Mouse (Mus musculus) macrophage (primary cell): ENCODE data around the gene Fam214b. TPM values are rescaled to one million over a fixed set of nuclear protein-coding genes. Genes with fewer than 3 reads are reported as not detected.

ENCODE experiments used
- H3K27ac ChIP-seq: fragments of 350-480 bp; formaldehyde crosslinking; 2 replicates; pipeline ENCODE4 v1.9.0; 2021
- H3K36me3 ChIP-seq: fragments of 350-480 bp; formaldehyde crosslinking; 2 replicates; pipeline ENCODE4 v1.9.0; 2021; ENCODE audit errors: inconsistent target
- H3K4me3 ChIP-seq: fragments of 350-480 bp; formaldehyde crosslinking; 2 replicates; pipeline ENCODE4 v1.9.0; 2021; ENCODE audit errors: inconsistent target
- H3K79me2 ChIP-seq: fragments of 350-480 bp; formaldehyde crosslinking; 2 replicates; pipeline ENCODE4 v1.9.0; 2021; ENCODE audit errors: inconsistent target
- WGBS: methylation state at CpG from one replicate; pipeline ENCODE4 v1.1.7; 2026; ENCODE audit warnings: inconsistent platforms; ENCODE audit not compliant: missing documents; 5-methylcytosine and 5-hydroxymethylcytosine counted together
- polyA plus RNA-seq: library from polyadenylated mRNA; stranded (reverse); fragments of 250-400 nt; gene quantifications from 3 replicates; pipeline ENCODE4 v1.2.4, GENCODE M21; 2018; ENCODE audit warnings: inconsistent platforms
- total RNA-seq, 78 experiments: library from RNA; depleted of rRNA; stranded (reverse); fragments of 250-400 nt; gene quantifications; 1 replicate in 9 of 78; 2 replicates in 24 of 78; 3 replicates in 43 of 78; 4 replicates in 2 of 78; pipeline ENCODE4 v1.2.4; 2018; ENCODE audit warnings: inconsistent platforms in 56 of 78

Gene Fam214b
- 100 to 1,000 TPM in 19 of 26 experiments, 10 to 100 TPM in 7; 51.3 to 209 (median 126) TPM for total RNA-seq (2018; cell fraction: chromatin; rRNA removed)
- 10 to 100 TPM; 48.3 to 79.6 (median 54.6) TPM for total RNA-seq (2018; cell fraction: cytosol; rRNA removed)
- total RNA-seq (2018; cell fraction: nucleus; rRNA removed), result 100 to 1,000 TPM in 6 of 26 experiments, 10 to 100 TPM in 20; 50.1 to 117 (median 81.6) TPM
- 31.7 to 44.7 TPM (median 36.4 TPM) in 3 replicates for polyA plus RNA-seq

GRCm38 (mm10) chr4:43045659-43046302, at the start of gene Fam214b:
TSS of gene Fam214b (minus strand) at chr4:43046220.
- Histone ChIP-seq H3K27ac (peak within 1 kb of the TSS; percentile 96), H3K4me3 (peak within 1 kb of the TSS; percentile 62), H3K36me3 (no peaks in the 10 kb centered on the region), H3K79me2 (no peaks in the 10 kb centered on the region; the same call in 1 of the 2 replicates)
- WGBS, result 2% methylated on average over 33 of the region's 33 CpGs

- H3K36me3 ChIP-seq, result no peaks in the 10 kb centered on the region
- no peak overlapping the region for H3K27ac ChIP-seq
- H3K79me2 ChIP-seq, result no peaks in the 10 kb centered on the region
- no peak overlapping the region for H3K4me3 ChIP-seq
- 95% methylated on average over 4 of the region's 4 CpGs for WGBS
Observed at GRCm38 (mm10) chr4:43091183-43091582, 45.2 kb upstream of the Fam214b start.

GRCm38 (mm10) chr4:43089950-43090349, 43.9 kb upstream of the Fam214b start:
- 76% methylated on average over 2 of the region's 2 CpGs for WGBS
- no peak overlapping the region for H3K4me3 ChIP-seq
- no peaks in the 10 kb centered on the region for H3K36me3 ChIP-seq
- H3K27ac ChIP-seq, result no peak overlapping the region
- no peaks in the 10 kb centered on the region for H3K79me2 ChIP-seq

GRCm38 (mm10) chr4:43082458-43082857, 36.4 kb upstream of the Fam214b start:
- Histone ChIP-seq H3K79me2 (no peaks in the 10 kb centered on the region), H3K4me3 (no peak overlapping the region), H3K27ac (no peak overlapping the region), H3K36me3 (no peaks in the 10 kb centered on the region)
- 94% methylated on average over 2 of the region's 2 CpGs for WGBS

- Histone ChIP-seq H3K79me2 (no peaks in the 10 kb centered on the region), H3K4me3 (no peak overlapping the region), H3K27ac (no peak overlapping the region), H3K36me3 (no peaks in the 10 kb centered on the region)
- WGBS, result 95% methylated on average over 7 of the region's 7 CpGs
Observed at GRCm38 (mm10) chr4:43078071-43078718, 32.2 kb upstream of the Fam214b start.

GRCm38 (mm10) chr4:43074923-43075322, 28.9 kb upstream of the Fam214b start:
- H3K36me3 ChIP-seq, result no peaks in the 10 kb centered on the region
- no peak overlapping the region for H3K27ac ChIP-seq
- no peak overlapping the region for H3K4me3 ChIP-seq
- no peaks in the 10 kb centered on the region for H3K79me2 ChIP-seq

GRCm38 (mm10) chr4:43065471-43065870, 19.5 kb upstream of the Fam214b start:
- Histone ChIP-seq H3K27ac (no peak overlapping the region), H3K36me3 (no peaks in the 10 kb centered on the region), H3K79me2 (no peaks in the 10 kb centered on the region), H3K4me3 (no peak overlapping the region)
- WGBS, result 97% methylated on average over 4 of the region's 4 CpGs

- WGBS, result 81% methylated on average over 3 of the region's 3 CpGs
- Histone ChIP-seq H3K79me2 (no peaks in the 10 kb centered on the region), H3K4me3 (no peak overlapping the region), H3K36me3 (no peaks in the 10 kb centered on the region), H3K27ac (no peak overlapping the region)
Observed at GRCm38 (mm10) chr4:43060286-43060685, 14.3 kb upstream of the Fam214b start.

- 30% methylated on average over 3 of the region's 3 CpGs for WGBS
- H3K4me3 ChIP-seq, result no peak overlapping the region
- H3K36me3 ChIP-seq, result no peaks in the 10 kb centered on the region
- no peak overlapping the region for H3K27ac ChIP-seq
- no peaks in the 10 kb centered on the region for H3K79me2 ChIP-seq
Observed at GRCm38 (mm10) chr4:43059697-43060096, 13.7 kb upstream of the Fam214b start.

GRCm38 (mm10) chr4:43058753-43059654, 13.0 kb upstream of the Fam214b start, which contains the start of gene Unc13b:
TSS of gene Unc13b (plus strand) at chr4:43058953.
- WGBS, result 2% methylated on average over 84 of the region's 90 CpGs
- no peak within 1 kb of the TSS for H3K27ac ChIP-seq
- no peak within 1 kb of the TSS for H3K4me3 ChIP-seq
- H3K36me3 ChIP-seq, result no peaks in the 10 kb centered on the region
- H3K79me2 ChIP-seq, result no peaks in the 10 kb centered on the region

- WGBS, result 26% methylated on average over 8 of the region's 8 CpGs
- no peaks in the 10 kb centered on the region for H3K36me3 ChIP-seq
- no peak overlapping the region for H3K27ac ChIP-seq
- H3K4me3 ChIP-seq, result no peak overlapping the region
- no peaks in the 10 kb centered on the region for H3K79me2 ChIP-seq
Observed at GRCm38 (mm10) chr4:43058392-43058752, 12.4 kb upstream of the Fam214b start.

GRCm38 (mm10) chr4:43057654-43058053, 11.6 kb upstream of the Fam214b start:
- Histone ChIP-seq H3K79me2 (no peaks in the 10 kb centered on the region), H3K27ac (no peak overlapping the region), H3K4me3 (no peak overlapping the region), H3K36me3 (no peaks in the 10 kb centered on the region)
- WGBS, result 90% methylated on average over 5 of the region's 5 CpGs

- H3K79me2 ChIP-seq, result no peaks in the 10 kb centered on the region
- H3K27ac ChIP-seq, result no peak overlapping the region
- no peaks in the 10 kb centered on the region for H3K36me3 ChIP-seq
- 11% methylated on average over 4 of the region's 4 CpGs for WGBS
- H3K4me3 ChIP-seq, result no peak overlapping the region
Observed at GRCm38 (mm10) chr4:43052627-43053026, 6.6 kb upstream of the Fam214b start.

GRCm38 (mm10) chr4:43047231-43047630, 1.2 kb upstream of the Fam214b start:
- Histone ChIP-seq H3K79me2 (no peaks in the 10 kb centered on the region; the same call in 1 of the 2 replicates), H3K4me3 (no peak overlapping the region), H3K27ac (no peak overlapping the region), H3K36me3 (no peaks in the 10 kb centered on the region)
- WGBS, result 4% methylated on average over 5 of the region's 5 CpGs
